Comparison of ENCODE assay signal across 12 mouse cellular contexts in genomic region chr19:27396719-27397118, GRCm38 (mm10).
"Had no signal": no experiment of that assay in that cellular context is flagged by ENCODE, and none has a peak within 500 bp of the region (broad histone marks: within the 10 kb centered on the region; RNA-seq: fewer than 3 reads in every experiment).

No protein-coding gene starts in this region.

- H3K4me2 ChIP-seq: limb, embryonic 13.5 days; midbrain, embryonic 12.5 days; neural tube, embryonic 13.5 days; stomach, embryonic 15.5 days had no signal

- ATAC-seq: midbrain, embryonic 16.5 days had no signal

- H3K4me3 ChIP-seq: limb, embryonic 13.5 days; midbrain, embryonic 12.5 days; neural tube, embryonic 13.5 days; stomach, embryonic 15.5 days had no signal

- H3K4me1 ChIP-seq: limb, embryonic 13.5 days; stomach, embryonic 15.5 days had no signal

- H3K9ac ChIP-seq: limb, embryonic 13.5 days; liver, embryonic 14.5 days; midbrain, embryonic 12.5 days; neural tube, embryonic 13.5 days; stomach, embryonic 15.5 days had no signal

- H3K9me3 ChIP-seq: limb, embryonic 13.5 days; midbrain, embryonic 12.5 days; neural tube, embryonic 13.5 days; stomach, embryonic 15.5 days had no signal

- H3K27ac ChIP-seq: limb, embryonic 13.5 days; liver, embryonic 14.5 days; neural tube, embryonic 13.5 days; stomach, embryonic 15.5 days had no signal

- DNase-seq: left cerebral cortex, postnatal 4 days; lung, adult 18-20 months; retina, postnatal 1 day; right cerebral cortex, postnatal 4 days; spleen, adult 18-20 months; thymus, postnatal 4 days had no signal

- H3K27me3 ChIP-seq: limb, embryonic 13.5 days; midbrain, embryonic 12.5 days; neural tube, embryonic 13.5 days; stomach, embryonic 15.5 days had no signal
